Comparison of ENCODE assay signal across 26 mouse cellular contexts in the genomic region with DNA sequence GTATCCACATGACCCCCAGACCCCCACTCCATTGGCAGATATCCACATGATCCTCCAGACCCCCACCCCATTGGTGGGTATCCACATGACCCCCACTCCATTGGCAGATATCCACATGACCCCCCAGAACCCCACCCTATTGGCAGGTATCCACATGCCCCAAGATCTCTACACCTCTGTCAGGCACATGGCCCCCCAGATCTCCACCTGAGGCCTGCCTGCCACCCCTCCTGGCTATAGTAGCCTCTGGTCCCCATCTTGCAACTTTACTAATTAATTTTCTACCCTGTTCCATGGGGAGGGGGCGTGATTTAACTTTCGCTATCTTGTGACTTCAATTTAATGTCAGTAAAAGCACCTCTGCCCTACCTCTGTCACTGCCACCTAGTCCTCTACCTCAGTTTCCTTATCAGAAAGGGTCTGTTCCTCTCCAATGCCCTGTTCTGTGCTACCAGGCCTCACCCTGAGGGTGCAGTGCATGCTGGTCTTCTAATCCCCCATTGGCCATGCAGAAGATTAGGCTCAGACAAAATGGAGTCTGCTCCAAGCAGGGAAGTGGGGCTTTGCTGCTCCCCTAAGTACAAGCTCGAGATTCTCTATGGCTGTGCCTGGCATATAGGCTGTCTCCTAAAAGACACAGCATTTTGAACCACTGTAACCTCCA. TPM values are rescaled to one million over a fixed set of nuclear protein-coding genes. Genes with fewer than 3 reads are reported as not detected.
DNase-seq lines count a peak whose midpoint lies in the region; ATAC-seq and TF ChIP-seq lines count a peak whose summit lies in the region.
"Had no signal": no experiment of that assay in that cellular context is flagged by ENCODE, and none has a peak within 500 bp of the region (broad histone marks: within the 10 kb centered on the region; RNA-seq: fewer than 3 reads in every experiment).

No protein-coding gene starts in this region.

- TF ChIP-seq POLR2A in heart, adult 2 months (IDR thresholded peaks at IDR 0.05; ENCODE audit: insufficient read depth, low read depth, low read length), result no peak

- no peak for TF ChIP-seq EP300 in heart, adult 2 months (IDR thresholded peaks at IDR 0.05; ENCODE audit: insufficient read depth, low read depth, low read length)

- peaks cover 14% of the 10 kb centered on the region for H3K79me2 ChIP-seq in heart, adult 2 months (replicated peaks; ENCODE audit: control insufficient read depth, insufficient read depth, low read length)

- 71% methylated on average over 3 of the region's 3 CpGs for WGBS in heart, adult 2 months
- 90% methylated on average over 3 of the region's 3 CpGs for WGBS in heart, embryonic 11.5 days (ENCODE audit: insufficient replicate concordance)
- 88% methylated on average over 3 of the region's 3 CpGs for WGBS in intestine, embryonic 16.5 days
- WGBS in intestine, postnatal 0 days, result 80% methylated on average over 3 of the region's 3 CpGs
- WGBS in embryonic facial prominence, embryonic 15.5 days, result 81% methylated on average over 3 of the region's 3 CpGs

- no peaks in the 10 kb centered on the region for H3K9me3 ChIP-seq in heart, embryonic 11.5 days (replicated peaks; ENCODE audit: control insufficient read depth, low read length)
- no peaks in the 10 kb centered on the region for H3K9me3 ChIP-seq in intestine, embryonic 16.5 days (ENCODE audit: control insufficient read depth, low read length)
- H3K9me3 ChIP-seq in intestine, postnatal 0 days (ENCODE audit: control insufficient read depth), result no peaks in the 10 kb centered on the region
- H3K9me3 ChIP-seq in megakaryocyte, embryonic 14.5 days, result no peaks in the 10 kb centered on the region
- H3K9me3 ChIP-seq in embryonic facial prominence, embryonic 15.5 days (replicated peaks), result no peaks in the 10 kb centered on the region
- H3K9me3 ChIP-seq: G1E; heart, embryonic 10.5 days; midbrain, embryonic 13.5 days had no signal

- H3K4me3 ChIP-seq in heart, adult 2 months, result no peak overlapping the region
- no peak overlapping the region for H3K4me3 ChIP-seq in heart, embryonic 11.5 days (ENCODE audit: low read depth, low read length)
- H3K4me3 ChIP-seq in intestine, embryonic 16.5 days (ENCODE audit: low read length), result no peak overlapping the region
- H3K4me3 ChIP-seq in intestine, postnatal 0 days (ENCODE audit: low read depth, low read length), result no peak overlapping the region
- H3K4me3 ChIP-seq in megakaryocyte, embryonic 14.5 days (replicated peaks), result peak overlapping the region; percentile 17
- no peak overlapping the region for H3K4me3 ChIP-seq in embryonic facial prominence, embryonic 15.5 days (replicated peaks)
- H3K4me3 ChIP-seq: heart, embryonic 10.5 days; midbrain, embryonic 13.5 days had no signal

- no peak overlapping the region for H3K9ac ChIP-seq in heart, adult 2 months (ENCODE audit: low read depth, low read length)
- no peak overlapping the region for H3K9ac ChIP-seq in heart, embryonic 11.5 days (ENCODE audit: low read depth, low read length)
- H3K9ac ChIP-seq in intestine, embryonic 16.5 days (ENCODE audit: low read depth, low read length), result no peak overlapping the region
- no peak overlapping the region for H3K9ac ChIP-seq in intestine, postnatal 0 days (ENCODE audit: low read depth, low read length)
- no peak overlapping the region for H3K9ac ChIP-seq in embryonic facial prominence, embryonic 15.5 days
- H3K9ac ChIP-seq: forebrain, postnatal 0 days; midbrain, embryonic 13.5 days had no signal

- no peak overlapping the region for H3K4me2 ChIP-seq in heart, embryonic 11.5 days
- no peak overlapping the region for H3K4me2 ChIP-seq in intestine, embryonic 16.5 days (ENCODE audit: low read depth, low read length)
- H3K4me2 ChIP-seq in intestine, postnatal 0 days (replicated peaks; ENCODE audit: low read depth), result no peak overlapping the region
- H3K4me2 ChIP-seq in embryonic facial prominence, embryonic 15.5 days (replicated peaks), result no peak overlapping the region
- H3K4me2 ChIP-seq: midbrain, embryonic 13.5 days had no signal

- peak overlapping the region; percentile 90 for H3K27ac ChIP-seq in heart, adult 2 months
- H3K27ac ChIP-seq in heart, embryonic 11.5 days (ENCODE audit: low read depth, low read length), result no peak overlapping the region
- 0 out of 2 replicates have a peak overlapping the region, but pooled peaks have one; percentile 3 for H3K27ac ChIP-seq in intestine, embryonic 16.5 days (ENCODE audit: low read length)
- no peak overlapping the region for H3K27ac ChIP-seq in intestine, postnatal 0 days (ENCODE audit: low read depth, low read length)
- 0 out of 2 replicates have a peak overlapping the region, but pooled peaks have one; percentile 4 for H3K27ac ChIP-seq in embryonic facial prominence, embryonic 15.5 days (replicated peaks)
- H3K27ac ChIP-seq: heart, embryonic 10.5 days; macrophage; midbrain, embryonic 13.5 days had no signal

- ATAC-seq in heart, embryonic 11.5 days (replicated peaks; ENCODE audit: insufficient number of reproducible peaks, low FRiP score, low TSS enrichment), result no peak
- no peak for ATAC-seq in intestine, embryonic 16.5 days
- no peak for ATAC-seq in intestine, postnatal 0 days
- ATAC-seq in megakaryocyte, adult 5-6 weeks (ENCODE audit: poor library complexity, severe bottlenecking), result no peak
- ATAC-seq in embryonic facial prominence, embryonic 15.5 days (ENCODE audit: insufficient number of reproducible peaks, low FRiP score, low TSS enrichment, low read depth), result no peak
- ATAC-seq: activated CD4-positive, CD25-positive, alpha-beta regulatory T cell, adult 4 months; forebrain, postnatal 0 days had no signal

- H3K27me3 ChIP-seq in heart, adult 2 months (ENCODE audit: control insufficient read depth, insufficient read depth, low read length), result no peaks in the 10 kb centered on the region
- no peaks in the 10 kb centered on the region for H3K27me3 ChIP-seq in heart, embryonic 11.5 days (ENCODE audit: control insufficient read depth, insufficient read depth, low read length)
- H3K27me3 ChIP-seq in intestine, embryonic 16.5 days (replicated peaks; ENCODE audit: control insufficient read depth, insufficient read depth, low read length), result no peaks in the 10 kb centered on the region
- H3K27me3 ChIP-seq in intestine, postnatal 0 days (replicated peaks; ENCODE audit: control insufficient read depth, insufficient read depth, low read length), result no peaks in the 10 kb centered on the region
- H3K27me3 ChIP-seq in megakaryocyte, embryonic 14.5 days (replicated peaks), result no peaks in the 10 kb centered on the region
- no peaks in the 10 kb centered on the region for H3K27me3 ChIP-seq in embryonic facial prominence, embryonic 15.5 days
- H3K27me3 ChIP-seq: CH12.LX; midbrain, embryonic 13.5 days had no signal

- peaks cover 43% of the 10 kb centered on the region for H3K4me1 ChIP-seq in heart, adult 2 months (ENCODE audit: control insufficient read depth, insufficient read depth, low read length)
- H3K4me1 ChIP-seq in heart, embryonic 11.5 days (ENCODE audit: control insufficient read depth, insufficient read depth, low read length), result peaks cover 70% of the 10 kb centered on the region
- H3K4me1 ChIP-seq in intestine, embryonic 16.5 days (ENCODE audit: control insufficient read depth, insufficient read depth, low read length), result peaks cover 52% of the 10 kb centered on the region
- no peaks in the 10 kb centered on the region for H3K4me1 ChIP-seq in intestine, postnatal 0 days (replicated peaks; ENCODE audit: control insufficient read depth, insufficient read depth, low read length)
- peaks cover 98% of the 10 kb centered on the region for H3K4me1 ChIP-seq in megakaryocyte, embryonic 14.5 days
- peaks cover 97% of the 10 kb centered on the region for H3K4me1 ChIP-seq in embryonic facial prominence, embryonic 15.5 days

- DNase-seq in heart, adult 2 months, result no peak
- no peak for DNase-seq in adrenal gland, postnatal 36 days
- DNase-seq: adrenal gland, adult 8-10 months; B cell, adult 2 months; cerebellum, adult 2 months; cerebellum, postnatal 36 days; embryo, embryonic 11 days; forebrain, postnatal 0 days; gastrocnemius, postnatal 25 days; left cerebral cortex, postnatal 4 days; right cerebral cortex, postnatal 14 days; spleen, adult 18-20 months; thymus, postnatal 14 days had no signal

- TF ChIP-seq CTCF in heart, adult 2 months (IDR thresholded peaks at IDR 0.05), result no peak
- no peak for TF ChIP-seq CTCF in intestine, postnatal 0 days (IDR thresholded peaks at IDR 0.05; ENCODE audit: low read depth)

- peaks cover 71% of the 10 kb centered on the region for H3K36me3 ChIP-seq in heart, adult 2 months (ENCODE audit: control insufficient read depth, insufficient read depth, low read length)
- H3K36me3 ChIP-seq in heart, embryonic 11.5 days (ENCODE audit: control insufficient read depth, insufficient read depth, low read length), result peaks cover 6% of the 10 kb centered on the region
- peaks cover 12% of the 10 kb centered on the region for H3K36me3 ChIP-seq in intestine, embryonic 16.5 days (ENCODE audit: control insufficient read depth, insufficient read depth, low read length)
- peaks cover 26% of the 10 kb centered on the region for H3K36me3 ChIP-seq in intestine, postnatal 0 days (ENCODE audit: control insufficient read depth, insufficient read depth)
- peaks cover 99% of the 10 kb centered on the region for H3K36me3 ChIP-seq in megakaryocyte, embryonic 14.5 days (replicated peaks; ENCODE audit: low read length)
- H3K36me3 ChIP-seq in embryonic facial prominence, embryonic 15.5 days, result peaks cover 22% of the 10 kb centered on the region

- intact Hi-C loops in heart, adult 2 months (cut with DNase I), result no loop called here

RNA-seq across cellular contexts. Expression of a gene that starts 6.2 kb away (rescaled TPM):
- 1 to 10 TPM; 1.6 to 1.8 TPM for total RNA-seq in heart, adult 2 months (2021)
- polyA plus RNA-seq in heart, adult 2 months (2012; rRNA removed), result 0.12 TPM in 1 of 2 replicates, not detected in the other
- polyA plus RNA-seq in heart, embryonic 11.5 days (2014; fragmentation: Nextera tagmentation; extraction: Ambion mirVana), result 5.6 and 8.6 TPM in 2 replicates
- polyA plus RNA-seq in intestine, embryonic 16.5 days (2015; fragmentation: Nextera tagmentation; extraction: Ambion mirVana), result 37.0 and 98.1 TPM in 2 replicates
- 2.7 and 3.5 TPM in 2 replicates for polyA plus RNA-seq in intestine, postnatal 0 days (2015; fragmentation: Nextera tagmentation; extraction: Ambion mirVana)
- polyA plus RNA-seq in megakaryocyte, embryonic 14.5 days (2012; ENCODE audit: insufficient read depth, low replicate concordance), result 0.57 TPM in 1 of 2 replicates, not detected in the other
- 0.21 TPM in 1 of 2 replicates, not detected in the other for total RNA-seq in megakaryocyte, adult 5-6 weeks (2015)
- 1.5 and 3.4 TPM in 2 replicates for total RNA-seq in megakaryocyte, adult 5-6 weeks (2017)
- polyA plus RNA-seq in embryonic facial prominence, embryonic 15.5 days (2015; fragmentation: Nextera tagmentation; extraction: Ambion mirVana), result 26.0 and 38.6 TPM in 2 replicates
- total RNA-seq in adrenal gland, postnatal 36 days (2021), result 1 to 10 TPM; 2.2 to 2.6 TPM
- total RNA-seq: forebrain, postnatal 0 days; liver, adult 2 months had no signal

RNA-seq across cellular contexts. Expression of a gene that starts 56.2 kb away (rescaled TPM):
- total RNA-seq in heart, adult 2 months (2021), result 1,000 to 10,000 TPM; 1,140 to 1,235 TPM
- 1,079 and 1,189 TPM in 2 replicates for polyA plus RNA-seq in heart, adult 2 months (2012; rRNA removed)
- 1,095 and 1,127 TPM in 2 replicates for polyA plus RNA-seq in heart, embryonic 11.5 days (2014; fragmentation: Nextera tagmentation; extraction: Ambion mirVana)
- 402 and 775 TPM in 2 replicates for polyA plus RNA-seq in intestine, embryonic 16.5 days (2015; fragmentation: Nextera tagmentation; extraction: Ambion mirVana)
- polyA plus RNA-seq in intestine, postnatal 0 days (2015; fragmentation: Nextera tagmentation; extraction: Ambion mirVana), result 686 and 705 TPM in 2 replicates
- 1,157 and 1,276 TPM in 2 replicates for polyA plus RNA-seq in megakaryocyte, embryonic 14.5 days (2012; ENCODE audit: insufficient read depth, low replicate concordance)
- 518 and 554 TPM in 2 replicates for total RNA-seq in megakaryocyte, adult 5-6 weeks (2015)
- 238 and 262 TPM in 2 replicates for total RNA-seq in megakaryocyte, adult 5-6 weeks (2017)
- polyA plus RNA-seq in embryonic facial prominence, embryonic 15.5 days (2015; fragmentation: Nextera tagmentation; extraction: Ambion mirVana), result 2,102 and 2,156 TPM in 2 replicates
- 1,000 to 10,000 TPM; 2,444 to 2,615 TPM for total RNA-seq in adrenal gland, postnatal 36 days (2021)

Comparison
In these comparisons a context has a peak if more than half of its experiments do, and no peak if none do; other contexts are left out.
1. H3K27ac ChIP-seq: peak in heart, adult 2 months (single experiment), intestine, embryonic 16.5 days (single experiment) and embryonic facial prominence, embryonic 15.5 days (single experiment); none in heart, embryonic 11.5 days (single experiment) and intestine, postnatal 0 days (single experiment).